Mouse (Mus musculus) spleen, adult 2 months (tissue): ENCODE measurements around the gene Zfp512. TPM values are rescaled to one million over a fixed set of nuclear protein-coding genes. Genes with fewer than 3 reads are reported as not detected.

Experiments
- DNase-seq, 2 experiments: peaks; one replicate each; pipeline versions ENCODE4 v3.0.0 to v3.0.0-alpha.2; 2012 to 2021; ENCODE audit warnings: low spot score in 2 of 2, low read depth in 1 of 2
- H3K27ac ChIP-seq: fragments of 200-500 bp; 2 replicates; pipeline ENCODE4 v1.5.1; 2012; ENCODE audit warnings: low read length, inconsistent platforms; ENCODE audit not compliant: insufficient read depth
- H3K27me3 ChIP-seq: fragments of 200-500 bp; 2 replicates; pipeline ENCODE4 v1.6.1; 2012; ENCODE audit warnings: mild to moderate bottlenecking, moderate library complexity, low read length, inconsistent platforms; ENCODE audit not compliant: control insufficient read depth, insufficient read depth
- H3K36me3 ChIP-seq: fragments of 200-500 bp; 2 replicates; pipeline ENCODE4 v1.6.1; 2012; ENCODE audit warnings: mild to moderate bottlenecking, low read length, inconsistent platforms; ENCODE audit not compliant: control insufficient read depth, insufficient read depth
- H3K4me1 ChIP-seq: fragments of 200-500 bp; 2 replicates; pipeline ENCODE4 v1.6.1; 2011; ENCODE audit warnings: inconsistent platforms; ENCODE audit not compliant: control insufficient read depth, insufficient read depth, insufficient read length
- H3K4me3 ChIP-seq: fragments of 200-500 bp; 2 replicates; pipeline ENCODE4 v1.5.1; 2011; ENCODE audit warnings: mild to moderate bottlenecking, inconsistent platforms; ENCODE audit not compliant: insufficient read depth, insufficient read length; ENCODE audit errors: extremely low read depth
- CTCF ChIP-seq: fragments of 200-500 bp; IDR thresholded peaks from 2 replicates; pipeline ENCODE4 v1.5.1; 2011; ENCODE audit warnings: mild to moderate bottlenecking, inconsistent platforms; ENCODE audit not compliant: insufficient read depth, insufficient read length, insufficient replicate concordance; ENCODE audit errors: extremely low read depth
- POLR2A ChIP-seq: fragments of 200-500 bp; IDR thresholded peaks from 2 replicates; pipeline ENCODE4 v1.6.1; 2011; ENCODE audit warnings: low read depth, low read length, inconsistent platforms
- WGBS: fragments of 180-500 bp; shearing (Covaris S2); methylation state at CpG from one replicate; pipeline ENCODE4 v1.1.7; 2018; 5-methylcytosine and 5-hydroxymethylcytosine counted together
- polyA plus RNA-seq: library from polyadenylated mRNA; depleted of rRNA; stranded (reverse); fragments of >200 nt; gene quantifications from 2 replicates; pipeline ENCODE4 v1.2.3, GENCODE M21; 2012

Gene Zfp512
- polyA plus RNA-seq, 1 experiment = 9.1 TPM

GRCm38 (mm10) chr5:31470334-31470733 lies 18.1 kb downstream of the Zfp512 start:
- peaks cover 29% of the 10 kb centered on the region for H3K36me3 ChIP-seq
- H3K27ac ChIP-seq = no peak overlapping the region
- no peaks in the 10 kb centered on the region for H3K27me3 ChIP-seq
- 78% methylated on average over 7 of the region's 7 CpGs for WGBS
- TF ChIP-seq CTCF = peak; percentile 49; the same call in 1 of the 2 replicates
- no peak for TF ChIP-seq POLR2A
- peak in 1 of 2 experiments; percentile 50 for DNase-seq
- H3K4me1 ChIP-seq = no peaks in the 10 kb centered on the region
- no peak overlapping the region for H3K4me3 ChIP-seq

- WGBS = 94% methylated on average over 4 of the region's 4 CpGs
- no peaks in the 10 kb centered on the region for H3K4me1 ChIP-seq
- peaks cover 34% of the 10 kb centered on the region for H3K36me3 ChIP-seq
- H3K27me3 ChIP-seq = no peaks in the 10 kb centered on the region
- TF ChIP-seq CTCF (no peak), POLR2A (no peak)
- H3K4me3 ChIP-seq = no peak overlapping the region
- H3K27ac ChIP-seq = no peak overlapping the region
- DNase-seq = no peak
These were observed 28.3 kb downstream of the Zfp512 start for GRCm38 (mm10) chr5:31480536-31480935.

GRCm38 (mm10) chr5:31485440-31485839 lies 33.2 kb downstream of the Zfp512 start, which contains the start of gene 4930548H24Rik:
4930548H24Rik (plus strand) TSS chr5:31485740.
- Histone ChIP-seq H3K4me3 (no peak within 1 kb of the TSS), H3K36me3 (peaks cover 7% of the 10 kb centered on the region), H3K4me1 (no peaks in the 10 kb centered on the region), H3K27ac (no peak within 1 kb of the TSS), H3K27me3 (no peaks in the 10 kb centered on the region)
- WGBS = 91% methylated on average over 3 of the region's 3 CpGs
- TF ChIP-seq POLR2A (no peak), CTCF (no peak)
- no peak for DNase-seq

GRCm38 (mm10) chr5:31487889-31488288 lies 35.7 kb downstream of the Zfp512 start:
- Histone ChIP-seq H3K4me1 (no peaks in the 10 kb centered on the region), H3K36me3 (no peaks in the 10 kb centered on the region), H3K27ac (no peak overlapping the region), H3K4me3 (no peak overlapping the region), H3K27me3 (no peaks in the 10 kb centered on the region)
- WGBS = 74% methylated on average over 3 of the region's 3 CpGs
- DNase-seq = no peak
- TF ChIP-seq CTCF = no peak
- no peak for TF ChIP-seq POLR2A

GRCm38 (mm10) chr5:31489116-31489769 lies 37.0 kb downstream of the Zfp512 start:
- Histone ChIP-seq H3K27ac (no peak overlapping the region), H3K36me3 (no peaks in the 10 kb centered on the region), H3K4me3 (no peak overlapping the region), H3K27me3 (no peaks in the 10 kb centered on the region), H3K4me1 (no peaks in the 10 kb centered on the region)
- no peak for TF ChIP-seq POLR2A
- no peak for TF ChIP-seq CTCF
- no peak for DNase-seq
- 76% methylated on average over 7 of the region's 7 CpGs for WGBS

- DNase-seq = no peak
- Histone ChIP-seq H3K27ac (no peak overlapping the region), H3K36me3 (peaks cover 2% of the 10 kb centered on the region), H3K27me3 (no peaks in the 10 kb centered on the region), H3K4me3 (no peak overlapping the region), H3K4me1 (peaks cover 4% of the 10 kb centered on the region; the same call in 1 of the 2 replicates)
- no peak for TF ChIP-seq POLR2A
- TF ChIP-seq CTCF = no peak
- WGBS = 69% methylated on average over 1 of the region's 1 CpGs
These were observed 39.8 kb downstream of the Zfp512 start for GRCm38 (mm10) chr5:31492031-31492430.

GRCm38 (mm10) chr5:31494513-31495297 lies 42.5 kb downstream of the Zfp512 start, which contains the start of gene Gpn1:
Gpn1 (plus strand) TSS chr5:31494741.
- Histone ChIP-seq H3K36me3 (peaks cover 4% of the 10 kb centered on the region), H3K27me3 (no peaks in the 10 kb centered on the region), H3K27ac (no peak within 1 kb of the TSS), H3K4me3 (peak within 1 kb of the TSS; percentile 79), H3K4me1 (peaks cover 4% of the 10 kb centered on the region; the same call in 1 of the 2 replicates)
- TF ChIP-seq CTCF (no peak), POLR2A (no peak)
- WGBS = under 1% methylated on average over 49 of the region's 49 CpGs
- DNase-seq = peak; percentile 73 to 86
